Mouse (Mus musculus): Measurements from ENCODE around the gene Olfr284. TPM values are rescaled to one million over a fixed set of nuclear protein-coding genes. Genes with fewer than 3 reads are reported as not detected.
A peak's percentile ranks its signal among the peaks of the same experiment; 100 is the strongest.

Olfr284 gene
- not detected in 2 replicates for polyA plus RNA-seq (2011; ENCODE audit: insufficient read depth, insufficient read length, low read depth, missing spikeins)

GRCm38 (mm10) chr15:98340887-98341286, at the start of gene Olfr284:
Olfr284 (minus strand) TSS chr15:98340987.
- H3K9me3 ChIP-seq (replicated peaks; ENCODE audit: control insufficient read depth, insufficient read depth, low read length, poor library complexity, severe bottlenecking) = no peaks in the 10 kb centered on the region
- no peaks in the 10 kb centered on the region for H3K36me3 ChIP-seq (ENCODE audit: control insufficient read depth, insufficient read depth, low read length, poor library complexity, severe bottlenecking)
- H3K27ac ChIP-seq (ENCODE audit: insufficient read depth, low read length) = no peak within 1 kb of the TSS
- H3K4me3 ChIP-seq (ENCODE audit: low read depth, low read length) = no peak within 1 kb of the TSS
- H3K9ac ChIP-seq (ENCODE audit: low read depth, poor library complexity, severe bottlenecking) = no peak within 1 kb of the TSS
- H3K4me1 ChIP-seq (ENCODE audit: control insufficient read depth, insufficient read depth, low read length) = no peaks in the 10 kb centered on the region
- TF ChIP-seq EP300 (IDR thresholded peaks at IDR 0.05; ENCODE audit: insufficient read depth, low read depth, low read length) (no peak), CTCF (IDR thresholded peaks at IDR 0.05; ENCODE audit: low read depth, low read length) (no peak), POLR2A (IDR thresholded peaks at IDR 0.05; ENCODE audit: insufficient read depth, low read length) (no peak)
- H3K27me3 ChIP-seq (ENCODE audit: control insufficient read depth, insufficient read depth, low read length, poor library complexity, severe bottlenecking) = no peaks in the 10 kb centered on the region

GRCm38 (mm10) chr15:98389796-98390195, 49.0 kb upstream of the Olfr284 start:
- TF ChIP-seq POLR2A (IDR thresholded peaks at IDR 0.05; ENCODE audit: insufficient read depth, low read length) = no peak
- no peak for TF ChIP-seq EP300 (IDR thresholded peaks at IDR 0.05; ENCODE audit: insufficient read depth, low read depth, low read length)
- TF ChIP-seq CTCF (IDR thresholded peaks at IDR 0.05; ENCODE audit: low read depth, low read length) = peak; percentile 85
- no peaks in the 10 kb centered on the region for H3K9me3 ChIP-seq (replicated peaks; ENCODE audit: control insufficient read depth, insufficient read depth, low read length, poor library complexity, severe bottlenecking)
- no peaks in the 10 kb centered on the region for H3K36me3 ChIP-seq (ENCODE audit: control insufficient read depth, insufficient read depth, low read length, poor library complexity, severe bottlenecking)
- no peaks in the 10 kb centered on the region for H3K27me3 ChIP-seq (ENCODE audit: control insufficient read depth, insufficient read depth, low read length, poor library complexity, severe bottlenecking)
- H3K4me1 ChIP-seq (ENCODE audit: control insufficient read depth, insufficient read depth, low read length) = no peaks in the 10 kb centered on the region
- no peak overlapping the region for H3K4me3 ChIP-seq (ENCODE audit: low read depth, low read length)
- no peak overlapping the region for H3K9ac ChIP-seq (ENCODE audit: low read depth, poor library complexity, severe bottlenecking)
- H3K27ac ChIP-seq (ENCODE audit: insufficient read depth, low read length) = no peak overlapping the region

GRCm38 (mm10) chr15:98387621-98388020, 46.8 kb upstream of the Olfr284 start:
- Histone ChIP-seq H3K4me1 (ENCODE audit: control insufficient read depth, insufficient read depth, low read length) (no peaks in the 10 kb centered on the region), H3K27me3 (ENCODE audit: control insufficient read depth, insufficient read depth, low read length, poor library complexity, severe bottlenecking) (no peaks in the 10 kb centered on the region), H3K4me3 (ENCODE audit: low read depth, low read length) (no peak overlapping the region), H3K27ac (ENCODE audit: insufficient read depth, low read length) (peak overlapping the region; percentile 38; the same call in 1 of the 2 replicates), H3K9ac (ENCODE audit: low read depth, poor library complexity, severe bottlenecking) (no peak overlapping the region), H3K36me3 (ENCODE audit: control insufficient read depth, insufficient read depth, low read length, poor library complexity, severe bottlenecking) (no peaks in the 10 kb centered on the region), H3K9me3 (replicated peaks; ENCODE audit: control insufficient read depth, insufficient read depth, low read length, poor library complexity, severe bottlenecking) (no peaks in the 10 kb centered on the region)
- TF ChIP-seq POLR2A (IDR thresholded peaks at IDR 0.05; ENCODE audit: insufficient read depth, low read length) (no peak), CTCF (IDR thresholded peaks at IDR 0.05; ENCODE audit: low read depth, low read length) (no peak), EP300 (IDR thresholded peaks at IDR 0.05; ENCODE audit: insufficient read depth, low read depth, low read length) (no peak)

GRCm38 (mm10) chr15:98380846-98381245, 40.1 kb upstream of the Olfr284 start, which contains the start of gene Olfr283:
Olfr283 (minus strand) TSS chr15:98380946.
- Histone ChIP-seq H3K4me1 (ENCODE audit: control insufficient read depth, insufficient read depth, low read length) (no peaks in the 10 kb centered on the region), H3K4me3 (ENCODE audit: low read depth, low read length) (no peak within 1 kb of the TSS)
- TF ChIP-seq EP300 (IDR thresholded peaks at IDR 0.05; ENCODE audit: insufficient read depth, low read depth, low read length) (no peak), POLR2A (IDR thresholded peaks at IDR 0.05; ENCODE audit: insufficient read depth, low read length) (no peak), CTCF (IDR thresholded peaks at IDR 0.05; ENCODE audit: low read depth, low read length) (no peak)

GRCm38 (mm10) chr15:98378209-98378608, 37.4 kb upstream of the Olfr284 start:
- Histone ChIP-seq H3K9ac (ENCODE audit: low read depth, poor library complexity, severe bottlenecking) (no peak overlapping the region), H3K27me3 (ENCODE audit: control insufficient read depth, insufficient read depth, low read length, poor library complexity, severe bottlenecking) (no peaks in the 10 kb centered on the region), H3K9me3 (replicated peaks; ENCODE audit: control insufficient read depth, insufficient read depth, low read length, poor library complexity, severe bottlenecking) (no peaks in the 10 kb centered on the region), H3K4me3 (ENCODE audit: low read depth, low read length) (no peak overlapping the region), H3K36me3 (ENCODE audit: control insufficient read depth, insufficient read depth, low read length, poor library complexity, severe bottlenecking) (no peaks in the 10 kb centered on the region), H3K27ac (ENCODE audit: insufficient read depth, low read length) (no peak overlapping the region), H3K4me1 (ENCODE audit: control insufficient read depth, insufficient read depth, low read length) (no peaks in the 10 kb centered on the region)
- TF ChIP-seq EP300 (IDR thresholded peaks at IDR 0.05; ENCODE audit: insufficient read depth, low read depth, low read length) (no peak), CTCF (IDR thresholded peaks at IDR 0.05; ENCODE audit: low read depth, low read length) (no peak), POLR2A (IDR thresholded peaks at IDR 0.05; ENCODE audit: insufficient read depth, low read length) (no peak)

More at GRCm38 (mm10) chr15:98380846-98381245, 40.1 kb upstream of the Olfr284 start, which contains the start of gene Olfr283:
- no peak within 1 kb of the TSS for H3K9ac ChIP-seq (ENCODE audit: low read depth, poor library complexity, severe bottlenecking)
- no peaks in the 10 kb centered on the region for H3K27me3 ChIP-seq (ENCODE audit: control insufficient read depth, insufficient read depth, low read length, poor library complexity, severe bottlenecking)
- no peaks in the 10 kb centered on the region for H3K9me3 ChIP-seq (replicated peaks; ENCODE audit: control insufficient read depth, insufficient read depth, low read length, poor library complexity, severe bottlenecking)
- no peaks in the 10 kb centered on the region for H3K36me3 ChIP-seq (ENCODE audit: control insufficient read depth, insufficient read depth, low read length, poor library complexity, severe bottlenecking)
- no peak within 1 kb of the TSS for H3K27ac ChIP-seq (ENCODE audit: insufficient read depth, low read length)

GRCm38 (mm10) chr15:98317177-98317724, 23.5 kb downstream of the Olfr284 start, which contains the start of gene Olfr285:
Olfr285 (minus strand) TSS chr15:98317353.
- Histone ChIP-seq H3K27ac (ENCODE audit: insufficient read depth, low read length) (no peak within 1 kb of the TSS), H3K9me3 (replicated peaks; ENCODE audit: control insufficient read depth, insufficient read depth, low read length, poor library complexity, severe bottlenecking) (peaks cover 5% of the 10 kb centered on the region; the same call in 1 of the 2 replicates), H3K4me3 (ENCODE audit: low read depth, low read length) (no peak within 1 kb of the TSS), H3K36me3 (ENCODE audit: control insufficient read depth, insufficient read depth, low read length, poor library complexity, severe bottlenecking) (no peaks in the 10 kb centered on the region), H3K4me1 (ENCODE audit: control insufficient read depth, insufficient read depth, low read length) (no peaks in the 10 kb centered on the region), H3K27me3 (ENCODE audit: control insufficient read depth, insufficient read depth, low read length, poor library complexity, severe bottlenecking) (no peaks in the 10 kb centered on the region), H3K9ac (ENCODE audit: low read depth, poor library complexity, severe bottlenecking) (no peak within 1 kb of the TSS)
- TF ChIP-seq POLR2A (IDR thresholded peaks at IDR 0.05; ENCODE audit: insufficient read depth, low read length) (no peak), EP300 (IDR thresholded peaks at IDR 0.05; ENCODE audit: insufficient read depth, low read depth, low read length) (no peak), CTCF (IDR thresholded peaks at IDR 0.05; ENCODE audit: low read depth, low read length) (no peak)
